Mouse (Mus musculus): ENCODE measurements around the gene Prss53.
A peak's percentile ranks its signal among the peaks of the same experiment; 100 is the strongest.

DNA sequence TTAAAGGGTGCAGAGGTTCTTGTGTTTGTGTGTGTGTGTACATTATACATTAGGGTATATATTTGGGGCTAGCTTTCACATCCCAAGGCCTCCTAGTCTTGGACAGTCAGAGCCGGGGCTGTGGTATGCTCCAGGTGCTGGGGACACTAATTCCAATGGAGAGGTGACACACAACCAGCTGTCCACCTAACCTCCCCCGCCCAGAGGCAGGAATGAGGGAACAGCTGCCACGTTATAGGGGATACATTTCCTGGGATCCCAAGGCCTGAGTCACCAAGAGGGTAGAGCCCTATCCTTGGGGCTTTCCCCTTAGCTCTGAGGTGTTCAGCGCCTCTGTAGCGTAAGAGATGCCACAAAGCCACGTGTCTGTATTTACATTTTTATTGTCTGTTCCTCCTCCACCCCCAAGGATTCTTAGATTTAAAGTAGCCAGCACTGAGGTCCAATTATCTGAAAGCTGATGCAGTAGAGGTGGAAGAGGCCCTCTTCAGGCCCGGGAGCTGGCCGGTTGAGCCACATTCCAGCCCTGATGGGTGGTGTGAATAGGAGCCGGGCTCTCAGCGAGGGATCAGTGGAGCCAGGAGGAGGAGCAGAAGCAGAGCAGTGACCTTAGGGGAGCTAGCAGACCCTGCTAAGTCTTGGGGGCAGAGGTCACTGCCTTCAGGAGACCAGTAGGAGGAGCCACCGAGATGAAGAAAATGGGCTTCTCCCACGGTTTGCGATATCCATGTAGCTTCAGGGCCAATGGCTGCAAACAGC, 41.7 kb upstream of the Prss53 start:
- TF ChIP-seq POLR2A (IDR thresholded peaks at IDR 0.05; ENCODE audit: insufficient read length, low read depth) (no peak), E2F4 (IDR thresholded peaks at IDR 0.05; ENCODE audit: insufficient read depth) (no peak), TCF12 (IDR thresholded peaks at IDR 0.05; ENCODE audit: insufficient read depth, poor library complexity, severe bottlenecking) (peak; percentile 81), MAX (IDR thresholded peaks at IDR 0.05; ENCODE audit: low read depth) (peak; percentile 53), CEBPB (IDR thresholded peaks at IDR 0.05; ENCODE audit: insufficient read depth, poor library complexity, severe bottlenecking) (no peak), POLR2AphosphoS2 (IDR thresholded peaks at IDR 0.05; ENCODE audit: insufficient read length, low read depth) (no peak), MYOD1 (IDR thresholded peaks at IDR 0.05; ENCODE audit: control insufficient read depth in 1 of 3, insufficient read length in 2 of 3, low read depth in 2 of 3) (peak; percentile 41 to 98 (median 91)), USF1 (IDR thresholded peaks at IDR 0.05; ENCODE audit: low read depth) (peak; percentile 27)
